Mouse (Mus musculus): Measurements from ENCODE around the gene Ntsr1.

Ntsr1 gene

GRCm38 (mm10) chr2:180506281-180506680, 6.5 kb downstream of the Ntsr1 start:
- in situ Hi-C loops (cut with MboI, MseI), result no loop called here

DNA sequence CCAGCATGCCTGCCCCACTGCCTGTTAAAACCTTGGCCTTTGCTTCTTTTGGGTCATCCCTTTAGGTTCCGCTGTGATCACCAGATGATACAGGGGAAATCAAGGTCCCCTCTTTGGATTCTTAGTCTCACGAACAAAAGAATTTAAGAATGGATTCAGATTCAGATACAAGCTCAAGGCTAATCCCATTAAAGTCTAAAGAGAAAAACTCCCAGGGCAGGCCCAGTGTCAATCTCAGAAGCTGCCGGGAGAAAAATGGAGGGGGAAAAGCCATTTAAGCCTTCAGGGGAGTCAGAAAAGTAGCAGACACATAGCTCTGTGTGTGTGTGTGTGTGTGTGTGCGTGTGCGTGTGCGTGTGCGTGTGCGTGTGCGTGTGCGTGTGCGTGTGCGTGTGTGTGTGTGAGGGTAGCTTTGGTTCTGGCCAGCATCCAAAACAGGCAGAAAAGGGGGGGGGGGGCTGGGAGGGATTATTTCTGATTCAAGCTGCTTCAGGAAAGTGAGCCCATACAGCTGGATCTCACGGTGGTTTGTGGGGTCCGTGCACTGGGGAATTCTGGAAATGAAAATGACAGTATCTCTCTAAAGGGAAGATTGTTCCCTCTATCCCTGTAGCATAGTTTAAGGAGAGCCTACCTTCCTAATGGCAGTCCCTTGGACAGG, 8.8 kb downstream of the Ntsr1 start:
- in situ Hi-C loops (cut with MboI, MseI), result no loop called here

DNA sequence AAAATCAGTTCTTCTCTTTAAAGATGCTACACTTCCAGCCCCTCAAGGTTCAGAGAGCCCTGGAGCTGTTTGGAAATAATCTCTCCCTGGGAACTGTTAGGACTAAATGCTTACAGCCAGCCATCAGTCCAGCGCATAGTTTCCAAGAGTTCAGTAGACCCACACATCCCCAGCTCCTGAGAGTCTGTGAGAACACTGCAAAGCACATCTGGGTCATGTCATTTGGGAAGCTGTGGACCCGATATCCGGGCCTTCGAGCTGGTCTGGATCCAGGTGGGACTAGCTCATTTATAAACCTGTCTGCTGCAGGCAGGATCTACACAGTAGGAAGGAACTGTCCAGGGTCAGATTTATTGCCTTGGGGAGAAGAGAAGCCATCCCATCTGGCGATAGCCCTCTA, 11.1 kb downstream of the Ntsr1 start:
- in situ Hi-C loops (cut with MboI, MseI), result no loop called here

- in situ Hi-C loops (cut with MboI, MseI), result no loop called here
Measured at GRCm38 (mm10) chr2:180511875-180512661, 12.3 kb downstream of the Ntsr1 start.

DNA sequence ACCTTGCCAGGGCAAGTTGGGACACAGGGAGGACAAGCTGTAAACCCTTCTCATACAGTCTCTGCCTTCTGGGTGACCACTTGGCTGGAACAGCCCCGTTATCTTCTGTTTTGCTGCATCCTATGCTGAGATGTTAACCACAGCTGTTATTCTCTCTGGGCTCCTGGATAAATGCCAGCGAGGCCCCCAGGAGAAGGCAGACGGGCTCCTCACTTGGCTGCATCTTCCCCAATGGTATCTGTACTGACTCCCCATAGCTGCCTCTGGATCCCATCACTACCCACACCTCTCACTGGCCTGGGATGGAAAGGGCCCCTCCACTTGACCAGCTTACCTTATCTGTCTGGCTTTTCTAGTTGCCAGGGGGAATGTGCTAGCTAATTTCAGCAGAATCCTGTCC, 13.2 kb downstream of the Ntsr1 start:
- in situ Hi-C loops (cut with MboI, MseI), result no loop called here

- in situ Hi-C loops (cut with MboI, MseI), result no loop called here
Measured at GRCm38 (mm10) chr2:180513835-180514234, 14.1 kb downstream of the Ntsr1 start.

DNA sequence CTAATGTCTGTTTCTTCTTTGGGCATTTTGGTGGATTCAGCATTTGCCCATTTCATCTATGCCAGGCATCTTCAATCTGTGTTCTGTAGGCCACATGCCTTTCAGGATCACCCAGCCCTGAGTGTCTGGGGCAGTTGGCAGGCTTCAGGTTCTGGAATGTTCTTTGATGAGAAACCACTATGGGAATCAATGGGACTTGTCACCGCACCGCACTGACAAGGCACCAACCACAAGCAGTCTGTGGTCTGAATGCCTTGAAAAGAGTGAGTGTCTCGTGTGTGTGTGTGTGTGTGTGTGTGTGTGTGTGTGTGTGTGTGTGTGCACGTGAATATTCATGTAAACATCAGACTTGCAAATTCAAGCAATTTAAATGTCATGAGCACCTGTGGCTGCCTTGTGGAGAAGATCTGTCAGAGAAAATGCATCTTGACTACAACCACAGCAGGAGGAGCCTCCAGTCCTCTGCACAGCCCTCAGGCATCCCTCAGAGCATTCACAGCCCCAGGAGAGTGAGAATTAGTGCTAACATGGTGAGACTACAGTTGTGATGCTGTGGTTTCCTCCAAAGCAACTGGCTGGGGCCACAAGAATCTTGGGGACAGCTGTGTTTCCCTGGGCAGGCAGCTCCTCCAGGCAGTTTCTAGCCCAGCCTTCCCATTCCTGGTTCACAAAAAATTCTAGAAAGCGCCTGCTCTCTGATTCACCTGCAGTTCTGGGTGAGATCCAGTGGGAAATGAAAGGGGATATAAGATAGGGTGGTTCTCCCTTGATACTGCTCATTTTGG, 21.9 kb downstream of the Ntsr1 start:
- in situ Hi-C loops (cut with MboI, MseI), result no loop called here

GRCm38 (mm10) chr2:180522825-180523224, 23.0 kb downstream of the Ntsr1 start:
- in situ Hi-C loops (cut with MboI, MseI), result no loop called here

DNA sequence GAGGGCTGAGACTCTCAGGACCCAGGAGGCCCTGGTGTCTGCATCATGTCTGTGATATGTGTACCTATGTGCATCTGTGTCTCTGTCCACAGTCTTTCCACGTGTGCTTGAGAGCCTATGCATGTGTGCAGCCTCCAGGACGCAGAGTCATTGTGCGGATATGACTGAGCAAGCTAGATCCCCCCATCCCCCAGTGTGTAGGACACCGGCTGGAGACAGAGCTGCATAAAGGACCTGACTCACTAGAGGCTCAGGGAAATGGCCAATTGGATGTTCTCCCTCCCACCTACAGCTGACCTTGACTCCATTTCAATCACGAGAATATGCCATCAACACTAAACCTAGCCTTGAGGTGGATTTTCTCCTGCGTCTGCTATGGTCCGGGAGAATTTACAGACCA, 27.7 kb downstream of the Ntsr1 start:
- in situ Hi-C loops (cut with MboI, MseI), result no loop called here

DNA sequence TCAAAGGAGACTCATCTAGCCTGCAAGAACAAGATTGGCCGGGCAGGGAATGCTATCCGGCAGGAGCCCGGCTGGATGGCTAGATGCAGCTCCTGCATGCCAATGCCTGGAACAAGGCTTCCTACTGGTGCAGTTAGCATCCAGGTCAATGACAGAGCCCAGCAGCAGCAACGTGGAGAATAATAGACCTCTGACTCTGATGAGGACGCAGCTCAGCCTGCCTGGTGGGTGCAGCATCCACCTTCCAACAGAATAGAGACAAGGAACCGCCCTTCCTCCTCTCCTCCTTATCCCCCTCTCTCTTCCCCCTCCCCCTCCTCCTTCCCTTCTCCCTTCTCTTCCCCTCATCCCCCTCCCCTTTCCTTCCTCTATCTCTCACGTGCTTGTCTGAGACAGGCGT, 28.1 kb downstream of the Ntsr1 start:
- in situ Hi-C loops (cut with MboI, MseI), result no loop called here

DNA sequence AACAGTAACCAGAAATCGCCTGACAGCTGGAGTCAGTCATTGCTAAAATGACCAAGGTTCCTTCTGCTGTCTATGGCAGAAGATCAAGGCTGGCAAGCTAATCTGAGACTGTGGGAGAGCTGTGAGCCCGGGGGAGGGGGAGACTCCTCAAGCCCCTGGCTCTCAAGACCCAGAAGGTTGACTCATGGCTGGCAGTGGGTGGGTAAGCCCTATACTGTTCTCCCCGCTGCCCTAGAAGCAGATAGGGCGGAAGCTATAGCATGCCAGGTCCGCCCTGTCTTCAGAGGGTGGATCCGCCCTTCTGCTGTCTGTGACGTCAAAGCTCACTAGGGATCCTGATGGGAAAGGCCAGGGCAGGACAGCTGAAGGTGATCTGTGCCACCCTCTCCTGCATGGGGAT, 30.4 kb downstream of the Ntsr1 start:
- in situ Hi-C loops (cut with MboI, MseI), result no loop called here

DNA sequence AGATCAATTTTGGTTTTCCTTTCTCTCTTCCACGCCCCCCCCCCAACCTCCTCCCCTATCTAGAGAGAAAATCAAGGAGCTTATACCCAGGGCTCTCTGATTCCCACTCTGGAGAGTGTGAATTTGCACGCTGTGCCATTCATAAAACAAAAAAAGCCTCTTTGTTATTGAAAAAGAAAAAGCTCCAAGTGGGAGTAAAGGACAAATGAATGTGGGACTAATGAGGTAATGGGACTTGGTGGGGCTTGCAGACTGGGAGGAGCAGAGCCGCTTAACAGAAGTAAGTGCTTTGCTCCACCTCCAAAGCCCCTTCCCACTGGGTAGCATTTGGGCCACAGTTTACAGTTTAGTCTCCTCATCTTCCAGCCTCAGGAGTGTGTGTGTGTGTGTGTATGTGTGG, 30.8 kb downstream of the Ntsr1 start:
- in situ Hi-C loops (cut with MboI, MseI), result no loop called here

DNA sequence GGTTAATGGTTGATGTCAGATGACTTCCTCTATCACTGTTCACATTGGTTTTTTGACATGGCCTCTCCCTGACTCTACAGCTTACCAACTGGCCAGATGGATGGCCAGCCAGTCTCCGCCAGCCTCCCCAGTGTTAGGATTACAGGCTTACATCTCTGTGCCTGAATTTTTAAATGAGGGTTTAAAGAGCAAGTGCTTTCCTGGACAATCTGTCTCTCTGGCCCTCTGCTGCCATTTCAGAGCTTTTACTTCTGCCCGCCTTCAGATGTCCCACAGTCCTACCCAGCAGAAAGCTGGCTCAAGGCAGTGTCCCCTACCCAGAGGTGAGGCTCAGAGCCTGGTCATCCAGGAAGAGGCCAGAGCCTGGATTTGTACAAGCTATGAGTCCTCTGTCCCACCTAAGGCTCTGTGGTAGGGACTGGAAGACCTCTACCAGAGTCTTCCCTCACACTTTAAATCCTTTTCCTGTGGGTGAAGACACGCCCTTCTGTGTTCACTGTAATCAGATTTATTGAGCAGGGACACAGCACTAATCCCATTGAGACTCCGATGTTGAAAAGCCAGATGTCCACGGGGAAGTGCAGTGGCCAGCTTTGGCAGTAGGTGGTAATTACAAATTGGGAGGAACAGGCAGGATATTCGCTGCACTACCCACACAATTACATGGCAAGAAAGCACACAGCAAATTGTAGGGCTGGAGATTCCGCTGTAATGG, 32.1 kb downstream of the Ntsr1 start:
- in situ Hi-C loops (cut with MboI, MseI), result no loop called here

DNA sequence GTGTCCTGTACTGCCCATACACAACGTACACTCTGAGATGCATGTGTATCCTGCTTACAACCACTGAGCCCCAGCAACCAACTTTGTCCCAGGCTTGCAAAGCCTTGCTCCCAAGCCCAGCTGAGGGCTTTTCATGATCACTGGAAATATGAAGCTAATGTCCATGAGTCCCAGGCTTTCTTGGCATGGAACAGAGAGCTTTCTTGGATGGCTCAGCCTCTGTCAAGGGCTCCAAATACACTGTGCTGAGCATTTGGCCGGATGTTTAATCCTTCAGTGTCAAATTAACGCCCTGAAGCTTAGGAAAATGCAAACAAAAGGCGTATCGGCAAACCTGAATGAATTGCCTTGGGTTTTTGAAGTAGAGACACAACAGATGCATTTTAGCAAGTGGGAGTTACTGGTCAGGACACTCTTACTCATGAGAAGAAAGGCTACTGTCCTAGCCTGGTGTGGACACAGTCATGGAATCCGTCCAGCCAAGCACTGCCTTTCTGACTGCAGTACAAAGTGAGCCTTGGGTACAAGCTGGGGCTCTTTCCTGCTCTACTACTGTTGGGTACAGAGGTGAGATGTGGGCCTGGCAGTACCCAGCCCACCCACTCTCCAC, 32.7 kb downstream of the Ntsr1 start:
- in situ Hi-C loops (cut with MboI, MseI), result no loop called here

- in situ Hi-C loops (cut with MboI, MseI), result no loop called here
Measured at GRCm38 (mm10) chr2:180533237-180533636, 33.5 kb downstream of the Ntsr1 start.

GRCm38 (mm10) chr2:180543675-180544074, 43.9 kb downstream of the Ntsr1 start:
- in situ Hi-C loops (cut with MboI, MseI), result no loop called here

- in situ Hi-C loops (cut with MboI, MseI), result no loop called here
Measured at GRCm38 (mm10) chr2:180545046-180545445, 45.3 kb downstream of the Ntsr1 start.

- in situ Hi-C loops (cut with MboI, MseI), result no loop called here
Measured at GRCm38 (mm10) chr2:180547384-180548106, 47.8 kb downstream of the Ntsr1 start.

DNA sequence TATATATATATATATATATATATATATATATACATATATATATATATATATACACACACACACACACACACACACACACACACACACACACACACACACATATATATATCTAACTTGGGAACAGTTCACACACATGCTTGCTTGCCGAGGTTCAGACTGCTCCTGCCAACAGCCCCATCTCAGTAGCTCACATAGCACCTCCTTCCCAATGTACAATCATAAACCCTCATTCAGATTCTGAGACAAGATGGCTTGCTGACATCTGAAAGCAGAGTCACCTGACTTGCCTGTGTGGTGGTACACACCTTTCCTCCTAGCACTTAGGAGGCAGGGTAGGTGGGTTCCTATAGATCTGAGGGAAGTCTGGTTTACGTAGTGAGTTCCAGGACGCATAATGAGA, 52.6 kb downstream of the Ntsr1 start:
- in situ Hi-C loops (cut with MboI, MseI), result no loop called here

GRCm38 (mm10) chr2:180555219-180555618, 55.4 kb downstream of the Ntsr1 start:
- in situ Hi-C loops (cut with MboI, MseI), result no loop called here

GRCm38 (mm10) chr2:180556470-180556869, 56.7 kb downstream of the Ntsr1 start:
- in situ Hi-C loops (cut with MboI, MseI), result no loop called here

Data from T-helper 2 cell (primary cell).